In genomic region chr16:13668402-13669108, GRCm38 (mm10) we compare ENCODE assay signal across 8 mouse cellular contexts. TPM values are rescaled to one million over a fixed set of nuclear protein-coding genes. Genes with fewer than 3 reads are reported as not detected.
A peak's percentile ranks its signal among the peaks of the same experiment; 100 is the strongest.
DNase-seq lines count a peak whose midpoint lies in the region; ATAC-seq and TF ChIP-seq lines count a peak whose summit lies in the region.

No protein-coding gene starts in this region.

- ATAC-seq in hindbrain, postnatal 0 days: no peak
- ATAC-seq in midbrain, embryonic 16.5 days: no peak

- peaks cover 10% of the 10 kb centered on the region for H3K4me1 ChIP-seq in thymus, adult 2 months (replicated peaks; ENCODE audit: control insufficient read depth, insufficient read depth, low read length)
- H3K4me1 ChIP-seq in hindbrain, postnatal 0 days (ENCODE audit: insufficient read depth, low read length): no peaks in the 10 kb centered on the region
- H3K4me1 ChIP-seq in midbrain, embryonic 16.5 days (ENCODE audit: control insufficient read depth, insufficient read depth, low read length): peaks cover 20% of the 10 kb centered on the region

- H3K27ac ChIP-seq in thymus, adult 2 months (ENCODE audit: control insufficient read depth, insufficient read depth, low read length): no peak overlapping the region
- peak overlapping the region; percentile 78; the same call in 1 of the 2 replicates for H3K27ac ChIP-seq in hindbrain, postnatal 0 days
- H3K27ac ChIP-seq in midbrain, embryonic 16.5 days (ENCODE audit: low read length): peak overlapping the region; percentile 81

- no peak overlapping the region for H3K4me3 ChIP-seq in thymus, adult 2 months (ENCODE audit: control insufficient read depth, insufficient read depth, low read length)
- peak overlapping the region; percentile 81 for H3K4me3 ChIP-seq in hindbrain, postnatal 0 days (ENCODE audit: low read length)
- H3K4me3 ChIP-seq in midbrain, embryonic 16.5 days (ENCODE audit: low read depth, low read length): peak overlapping the region; percentile 64

- H3K27me3 ChIP-seq in thymus, adult 2 months (ENCODE audit: control insufficient read depth, insufficient read depth, low read length): no peaks in the 10 kb centered on the region
- H3K27me3 ChIP-seq in hindbrain, postnatal 0 days (ENCODE audit: insufficient read depth, low read length): no peaks in the 10 kb centered on the region
- no peaks in the 10 kb centered on the region for H3K27me3 ChIP-seq in midbrain, embryonic 16.5 days (ENCODE audit: control insufficient read depth, insufficient read depth, low read depth, low read length)

- 90% methylated on average over 10 of the region's 10 CpGs for WGBS in thymus, adult 2 months
- 82% methylated on average over 10 of the region's 10 CpGs for WGBS in hindbrain, postnatal 0 days
- WGBS in midbrain, embryonic 16.5 days: 81% methylated on average over 10 of the region's 10 CpGs

- H3K9me3 ChIP-seq in hindbrain, postnatal 0 days (ENCODE audit: low read length): no peaks in the 10 kb centered on the region
- H3K9me3 ChIP-seq in midbrain, embryonic 16.5 days (replicated peaks; ENCODE audit: control insufficient read depth, low read length, poor library complexity, severe bottlenecking): no peaks in the 10 kb centered on the region

- H3K36me3 ChIP-seq in thymus, adult 2 months (ENCODE audit: control insufficient read depth, insufficient read depth, low read length): no peaks in the 10 kb centered on the region
- peaks cover 10% of the 10 kb centered on the region; the same call in 1 of the 2 replicates for H3K36me3 ChIP-seq in hindbrain, postnatal 0 days (ENCODE audit: insufficient read depth, low read length)
- H3K36me3 ChIP-seq in midbrain, embryonic 16.5 days (ENCODE audit: control insufficient read depth, insufficient read depth, low read length): no peaks in the 10 kb centered on the region

- no peak for TF ChIP-seq POLR2A in thymus, adult 2 months (IDR thresholded peaks at IDR 0.05; ENCODE audit: control insufficient read depth, extremely low read depth, insufficient read depth, low read length, poor library complexity)

- peak overlapping the region; percentile 75; the same call in 1 of the 2 replicates for H3K9ac ChIP-seq in hindbrain, postnatal 0 days (replicated peaks; ENCODE audit: low read length)
- H3K9ac ChIP-seq in midbrain, embryonic 16.5 days (ENCODE audit: low read depth, low read length): peak overlapping the region; percentile 82

- TF ChIP-seq CTCF in thymus, adult 2 months (IDR thresholded peaks at IDR 0.05; ENCODE audit: borderline replicate concordance, control insufficient read depth, extremely low read depth, insufficient read depth, low read length, poor library complexity): no peak
- no peak for TF ChIP-seq CTCF in hindbrain, postnatal 0 days (IDR thresholded peaks at IDR 0.05; ENCODE audit: low read depth)

- DNase-seq in embryo, embryonic 11 days: peak; percentile 2
- no peak for DNase-seq in embryo, embryonic 10 days (ENCODE audit: low spot score)
- peak; percentile 4 for DNase-seq in thymus, adult 2 months
- no peak for DNase-seq in thymus, postnatal 25 days
- no peak for DNase-seq in hindbrain, postnatal 0 days (ENCODE audit: low spot score)
- DNase-seq in urinary bladder, adult 18-20 months (ENCODE audit: low spot score in 2 of 2): no peak
- no peak for DNase-seq in left cerebral cortex, adult 8-10 months (ENCODE audit: low spot score in 2 of 2)

- H3K4me2 ChIP-seq in hindbrain, postnatal 0 days (ENCODE audit: low read depth, low read length): peak overlapping the region; percentile 90
- peak overlapping the region; percentile 67 for H3K4me2 ChIP-seq in midbrain, embryonic 16.5 days (ENCODE audit: low read length)

RNA-seq across cellular contexts. Expression of gene Parn, which starts 0.6 kb away (rescaled TPM):
- 16.1 and 21.0 TPM in 2 replicates for polyA plus RNA-seq in thymus, adult 2 months (2012; rRNA removed)
- 13.2 and 13.3 TPM in 2 replicates for total RNA-seq in hindbrain, postnatal 0 days (2014; rRNA removed)
- polyA plus RNA-seq in hindbrain, postnatal 0 days (2015; fragmentation: Nextera tagmentation; extraction: Ambion mirVana): 31.1 and 32.1 TPM in 2 replicates
- 30.4 and 32.4 TPM in 2 replicates for polyA plus RNA-seq in midbrain, embryonic 16.5 days (2015; fragmentation: Nextera tagmentation; extraction: Ambion mirVana)
- total RNA-seq in left cerebral cortex, adult 8-10 months (2022): 10 to 100 TPM; 25.5 to 31.9 (median 28.1) TPM

RNA-seq across cellular contexts. Expression of gene Bfar, which starts 3.1 kb away (rescaled TPM):
- polyA plus RNA-seq in thymus, adult 2 months (2012; rRNA removed): 29.6 and 32.0 TPM in 2 replicates
- total RNA-seq in hindbrain, postnatal 0 days (2014; rRNA removed): 31.6 and 40.5 TPM in 2 replicates
- 38.8 and 38.9 TPM in 2 replicates for polyA plus RNA-seq in hindbrain, postnatal 0 days (2015; fragmentation: Nextera tagmentation; extraction: Ambion mirVana)
- polyA plus RNA-seq in midbrain, embryonic 16.5 days (2015; fragmentation: Nextera tagmentation; extraction: Ambion mirVana): 52.7 and 56.4 TPM in 2 replicates
- 10 to 100 TPM; 34.8 to 39.8 (median 35.8) TPM for total RNA-seq in left cerebral cortex, adult 8-10 months (2022)

RNA-seq across cellular contexts. Expression of gene 3110001I22Rik, which starts 3.2 kb away (rescaled TPM):
- polyA plus RNA-seq in thymus, adult 2 months (2012; rRNA removed): 3.0 and 4.2 TPM in 2 replicates
- total RNA-seq in hindbrain, postnatal 0 days (2014; rRNA removed): 2.3 and 4.8 TPM in 2 replicates
- polyA plus RNA-seq in hindbrain, postnatal 0 days (2015; fragmentation: Nextera tagmentation; extraction: Ambion mirVana): 4.0 and 4.3 TPM in 2 replicates
- 6.2 and 7.3 TPM in 2 replicates for polyA plus RNA-seq in midbrain, embryonic 16.5 days (2015; fragmentation: Nextera tagmentation; extraction: Ambion mirVana)
- total RNA-seq in left cerebral cortex, adult 8-10 months (2022): 1 to 10 TPM; 4.3 to 4.5 (median 4.4) TPM

Comparison
In these comparisons a context has a peak if more than half of its experiments do, and no peak if none do; other contexts are left out.
1. DNase-seq: peak in embryo, embryonic 11 days (single experiment) and thymus, adult 2 months (single experiment); none in embryo, embryonic 10 days (single experiment), thymus, postnatal 25 days (single experiment), hindbrain, postnatal 0 days (single experiment), urinary bladder, adult 18-20 months (0 of 2) and left cerebral cortex, adult 8-10 months (0 of 2).